Mouse (Mus musculus) G1E (cell line): ENCODE measurements around the gene Gcn1l1. TPM values are rescaled to one million over a fixed set of nuclear protein-coding genes. Genes with fewer than 3 reads are reported as not detected.

Experiments
- ATAC-seq: 2 replicates; pipeline ENCODE4 v1.8.0; 2016; ENCODE audit warnings: mild to moderate bottlenecking; ENCODE audit not compliant: insufficient number of reproducible peaks, poor library complexity, low FRiP score, severe bottlenecking; ENCODE audit errors: extremely low read depth
- DNase-seq: peaks from one replicate; pipeline ENCODE4 v3.0.0; 2012; ENCODE audit warnings: low spot score
- H3K27me3 ChIP-seq: 2 replicates; pipeline ENCODE4 v1.6.1; 2012; ENCODE audit warnings: mild to moderate bottlenecking, low read length, inconsistent platforms; ENCODE audit not compliant: insufficient read depth
- H3K36me3 ChIP-seq: replicated peaks from 2 replicates; pipeline ENCODE3; 2012; ENCODE audit warnings: mild to moderate bottlenecking, inconsistent platforms
- H3K4me1 ChIP-seq: 2 replicates; pipeline ENCODE4 v1.6.1; 2012; ENCODE audit warnings: low read depth, low read length, inconsistent platforms, mixed read lengths; ENCODE audit not compliant: insufficient read depth
- H3K4me3 ChIP-seq: 2 replicates; pipeline ENCODE4 v1.5.1; 2012; ENCODE audit warnings: low read depth, mild to moderate bottlenecking, inconsistent platforms, low read length, moderate library complexity, mixed read lengths
- H3K9me3 ChIP-seq: replicated peaks from 2 replicates; pipeline ENCODE4 v1.6.1; 2012; ENCODE audit warnings: inconsistent platforms
- CTCF ChIP-seq: IDR thresholded peaks from 2 replicates; pipeline ENCODE4 v1.5.1; 2012; ENCODE audit warnings: low read depth, low read length, inconsistent platforms, mixed read lengths
- GATA1 ChIP-seq: IDR thresholded peaks from 2 replicates; pipeline ENCODE4 v1.6.1; 2012; ENCODE audit warnings: borderline replicate concordance, low read length, inconsistent platforms, mixed read lengths
- GATA2 ChIP-seq: IDR thresholded peaks from 2 replicates; pipeline ENCODE4 v1.6.1; 2012; ENCODE audit warnings: low read depth, low read length, inconsistent platforms, borderline replicate concordance
- POLR2AphosphoS5 ChIP-seq: IDR thresholded peaks from 2 replicates; pipeline ENCODE4 v1.6.1; 2012; ENCODE audit warnings: low read depth, low read length, inconsistent platforms; ENCODE audit not compliant: insufficient replicate concordance
- TAL1 ChIP-seq: conservative IDR thresholded peaks from 2 replicates; pipeline ENCODE4 v1.6.1; 2012; ENCODE audit warnings: low read depth, low read length, inconsistent platforms, mixed read lengths
- polyA plus RNA-seq: library from polyadenylated mRNA; stranded (reverse); fragments of >175 nt; gene quantifications from 2 replicates; pipeline ENCODE4 v1.2.3, GENCODE M21; 2012
- total RNA-seq, 2 experiments: library from RNA; stranded (forward) in 1 of 2; stranded (reverse) in 1 of 2; fragments of 200-1000 nt in 1 of 2; fragments of >200 nt in 1 of 2; fragmentation: Nextera tagmentation in 1 of 2; gene quantifications; 2 replicates each; pipeline ENCODE4 v1.2.3; 2014 to 2017

The Gcn1l1 gene
- total and polyA plus RNA-seq, 3 experiments, result 44.6 to 158 (median 96.0) TPM

DNA sequence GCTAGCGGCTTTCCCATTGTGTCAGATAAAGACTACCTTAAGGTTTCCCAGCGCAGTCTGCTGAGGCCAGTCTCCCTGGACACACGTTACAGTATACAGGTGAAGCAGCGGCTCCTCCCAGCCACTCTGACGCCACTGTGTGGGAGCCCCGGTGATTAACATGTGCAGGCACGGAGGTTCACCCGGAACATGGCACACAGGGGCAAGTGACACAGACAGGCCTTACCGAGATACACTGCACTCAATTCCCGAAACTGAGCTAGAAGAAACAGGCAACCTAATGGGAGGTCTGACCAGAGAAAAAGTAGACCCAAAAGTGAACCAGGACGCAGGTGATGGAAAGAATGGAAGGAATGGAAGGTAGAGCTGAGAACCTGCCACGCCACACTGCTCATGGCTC, 88.7 kb downstream of the Gcn1l1 start:
- peaks cover 54% of the 10 kb centered on the region for H3K4me1 ChIP-seq
- peaks cover 27% of the 10 kb centered on the region for H3K36me3 ChIP-seq
- ATAC-seq (no peak), DNase-seq (no peak)
- peaks cover 17% of the 10 kb centered on the region for H3K27me3 ChIP-seq
- H3K4me3 ChIP-seq, result no peak overlapping the region
- no peaks in the 10 kb centered on the region for H3K9me3 ChIP-seq
- TF ChIP-seq CTCF (no peak), POLR2AphosphoS5 (no peak), GATA2 (no peak)

DNA sequence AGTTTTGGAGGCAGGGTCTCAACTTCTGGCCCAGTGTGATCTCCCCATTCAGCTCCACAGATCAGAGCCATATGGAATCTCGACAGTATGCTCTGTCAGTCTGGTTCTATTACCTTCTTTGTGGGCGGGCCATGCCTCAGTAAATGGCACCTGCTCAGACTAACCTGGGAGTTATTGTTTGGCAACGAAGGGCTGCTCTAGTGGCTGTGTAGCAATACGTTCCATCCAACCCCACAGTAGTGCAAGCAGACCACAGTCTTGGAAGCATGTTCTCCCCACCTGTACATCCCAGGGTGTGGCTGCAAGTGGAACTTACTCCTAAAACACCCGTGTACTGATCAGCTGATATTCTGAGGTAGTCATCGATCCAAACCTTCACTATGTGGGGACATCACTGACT, 91.6 kb downstream of the Gcn1l1 start:
- no peak for DNase-seq
- H3K4me1 ChIP-seq, result peaks cover 32% of the 10 kb centered on the region
- ATAC-seq, result no peak
- H3K9me3 ChIP-seq, result no peaks in the 10 kb centered on the region
- H3K36me3 ChIP-seq, result no peaks in the 10 kb centered on the region
- no peak for TF ChIP-seq CTCF
- H3K27me3 ChIP-seq, result peaks cover 39% of the 10 kb centered on the region
- H3K4me3 ChIP-seq, result no peak overlapping the region

DNA sequence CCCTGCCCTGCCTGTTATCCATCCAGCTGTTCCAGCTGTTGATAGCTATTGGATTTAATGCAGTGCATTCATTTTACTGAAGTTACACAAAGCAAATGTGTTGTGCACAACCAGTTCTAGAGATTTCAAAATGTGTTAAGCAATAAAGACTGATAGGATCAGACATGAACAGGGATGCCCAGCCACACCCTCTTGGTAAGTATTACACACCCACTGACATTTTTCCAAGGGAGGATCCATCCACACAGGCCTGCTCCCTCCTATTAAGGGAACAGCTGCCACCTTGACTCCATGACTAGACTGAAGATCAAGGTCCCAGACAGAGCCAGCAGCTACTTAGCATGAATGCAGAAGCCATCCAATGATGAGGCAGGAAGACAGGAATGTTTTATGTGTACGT, 92.2 kb downstream of the Gcn1l1 start:
- no peak for ATAC-seq
- no peak for DNase-seq
- peaks cover 39% of the 10 kb centered on the region for H3K27me3 ChIP-seq
- no peaks in the 10 kb centered on the region for H3K36me3 ChIP-seq
- H3K4me1 ChIP-seq, result peaks cover 27% of the 10 kb centered on the region
- no peak overlapping the region for H3K4me3 ChIP-seq
- TF ChIP-seq TAL1, result no peak
- TF ChIP-seq POLR2AphosphoS5, result no peak
- TF ChIP-seq GATA2, result no peak
- TF ChIP-seq GATA1, result no peak
- no peak for TF ChIP-seq CTCF
- H3K9me3 ChIP-seq, result no peaks in the 10 kb centered on the region

DNA sequence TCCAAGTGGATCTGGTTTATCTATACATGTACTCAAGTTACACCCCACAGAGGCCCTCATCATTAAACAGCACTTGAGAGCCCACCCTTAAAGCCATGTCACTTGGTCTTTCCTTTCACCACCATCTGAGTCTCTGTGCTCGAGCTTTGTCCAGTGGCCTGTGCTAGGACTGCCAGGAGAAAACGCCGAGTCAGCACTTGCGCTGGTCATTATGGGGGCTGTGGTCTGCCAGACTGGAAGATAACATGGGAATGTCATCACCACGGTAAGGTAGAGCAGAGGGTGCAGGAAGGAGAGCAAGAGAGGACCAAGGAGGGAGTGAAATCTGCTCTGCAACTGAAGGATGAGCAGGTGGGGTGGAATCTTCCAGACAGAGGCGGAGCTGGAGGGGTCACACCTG, 93.3 kb downstream of the Gcn1l1 start:
- ATAC-seq, result no peak
- H3K9me3 ChIP-seq, result no peaks in the 10 kb centered on the region

DNA sequence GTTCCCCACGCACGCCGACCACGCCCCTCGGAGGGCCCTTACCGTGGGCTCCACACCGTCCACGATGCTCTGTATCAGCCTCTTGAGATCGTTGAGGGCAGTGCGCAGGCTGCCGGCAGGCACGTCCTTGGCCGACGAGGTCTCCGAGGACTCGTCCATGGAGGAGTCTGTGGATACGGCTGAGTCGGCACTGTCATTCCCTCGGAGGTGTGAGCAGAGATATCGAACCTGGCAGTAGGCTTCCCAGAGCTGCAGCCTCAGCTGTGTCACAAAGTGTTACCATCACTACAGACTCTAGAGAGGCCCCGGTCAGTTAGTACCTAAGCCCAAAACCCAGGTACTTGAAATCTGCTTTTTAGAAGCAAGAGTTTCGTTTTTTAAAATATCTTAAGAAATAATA, 97.6 kb downstream of the Gcn1l1 start:
- ATAC-seq (no peak), DNase-seq (no peak)
- H3K9me3 ChIP-seq, result 0 out of 2 replicates have a peak, but pooled peaks cover 3% of the 10 kb centered on the region
- H3K4me3 ChIP-seq, result no peak overlapping the region
- H3K36me3 ChIP-seq, result no peaks in the 10 kb centered on the region
- 0 out of 2 replicates have a peak, but pooled peaks cover 3% of the 10 kb centered on the region for H3K4me1 ChIP-seq
- TF ChIP-seq POLR2AphosphoS5 (no peak), GATA2 (no peak)
- H3K27me3 ChIP-seq, result peaks cover 51% of the 10 kb centered on the region

More for the DNA sequence above, 93.3 kb downstream of the Gcn1l1 start:
- no peaks in the 10 kb centered on the region for H3K36me3 ChIP-seq
- TF ChIP-seq POLR2AphosphoS5, result no peak
- TF ChIP-seq CTCF, result no peak
- no peak for TF ChIP-seq TAL1
- TF ChIP-seq GATA1, result no peak
- TF ChIP-seq GATA2, result no peak
- DNase-seq, result no peak
- H3K4me3 ChIP-seq, result no peak overlapping the region
- H3K27me3 ChIP-seq, result peaks cover 43% of the 10 kb centered on the region
- H3K4me1 ChIP-seq, result peaks cover 19% of the 10 kb centered on the region

DNA sequence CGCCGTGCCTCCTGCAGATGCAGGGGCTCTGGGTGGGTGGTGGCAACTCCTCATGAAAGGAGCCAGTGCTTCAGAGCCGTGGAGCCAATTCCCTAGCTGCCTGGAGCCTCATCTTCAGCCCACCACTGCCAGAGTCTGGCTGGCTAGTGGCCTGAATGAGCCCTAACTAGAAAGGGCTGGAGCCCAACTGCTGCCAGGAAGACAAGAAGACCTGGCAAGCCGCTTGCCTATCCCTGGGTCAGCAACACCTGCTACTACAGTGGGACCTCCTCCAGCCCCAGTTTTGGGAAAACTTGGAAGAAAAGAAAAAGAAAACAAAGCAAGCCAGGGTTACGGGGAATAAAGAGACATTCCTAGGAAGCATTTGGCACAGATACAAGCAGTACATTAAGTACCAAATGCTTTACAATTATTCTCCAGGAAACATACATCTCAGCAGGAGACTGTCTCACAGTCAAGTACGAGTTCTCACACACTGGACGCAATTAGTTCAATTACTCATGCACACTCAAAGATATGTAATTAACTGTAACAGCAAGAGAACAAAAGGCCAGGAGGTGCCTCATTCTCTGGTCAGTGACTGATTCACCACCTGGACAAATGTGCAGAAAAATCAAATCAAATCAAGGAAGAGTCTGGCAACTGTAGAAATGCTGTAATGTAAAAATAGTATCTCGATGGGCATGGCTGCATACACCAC, 101.5 kb downstream of the Gcn1l1 start:
- Histone ChIP-seq H3K4me3 (no peak overlapping the region), H3K27me3 (peaks cover 45% of the 10 kb centered on the region), H3K9me3 (0 out of 2 replicates have a peak, but pooled peaks cover 3% of the 10 kb centered on the region), H3K4me1 (no peaks in the 10 kb centered on the region), H3K36me3 (no peaks in the 10 kb centered on the region)
- TF ChIP-seq GATA2, result no peak
- no peak for TF ChIP-seq TAL1
- TF ChIP-seq CTCF, result no peak
- TF ChIP-seq GATA1, result no peak
- TF ChIP-seq POLR2AphosphoS5, result no peak
- DNase-seq, result no peak
- ATAC-seq, result no peak

DNA sequence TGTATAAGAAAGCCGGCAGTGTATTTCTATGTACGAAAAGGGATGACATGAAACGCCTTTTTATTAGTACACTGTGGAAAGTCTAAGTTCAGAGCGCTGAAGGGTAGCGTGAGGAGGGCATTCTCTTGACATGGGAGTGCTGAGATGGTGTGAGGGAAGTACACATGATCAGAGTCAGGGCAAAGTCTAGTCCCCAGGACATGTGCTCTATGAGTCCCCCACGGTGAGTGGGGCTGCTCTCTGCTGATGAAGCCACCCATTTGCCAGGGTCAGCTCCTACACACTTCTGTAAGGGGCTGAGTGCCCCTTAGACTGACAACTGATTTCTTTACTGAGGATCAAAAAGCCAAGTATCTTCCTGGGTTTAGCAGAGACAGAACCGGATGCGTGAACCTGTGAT, 102.2 kb downstream of the Gcn1l1 start:
- Histone ChIP-seq H3K9me3 (0 out of 2 replicates have a peak, but pooled peaks cover 3% of the 10 kb centered on the region), H3K36me3 (no peaks in the 10 kb centered on the region), H3K4me3 (no peak overlapping the region), H3K4me1 (no peaks in the 10 kb centered on the region), H3K27me3 (peaks cover 50% of the 10 kb centered on the region)
- TF ChIP-seq TAL1 (no peak), GATA1 (no peak), POLR2AphosphoS5 (no peak), CTCF (no peak), GATA2 (no peak)
- ATAC-seq, result no peak
- DNase-seq, result no peak
